Mouse (Mus musculus): Measurements from ENCODE around the gene Hoxd11.

The Hoxd11 gene

DNA sequence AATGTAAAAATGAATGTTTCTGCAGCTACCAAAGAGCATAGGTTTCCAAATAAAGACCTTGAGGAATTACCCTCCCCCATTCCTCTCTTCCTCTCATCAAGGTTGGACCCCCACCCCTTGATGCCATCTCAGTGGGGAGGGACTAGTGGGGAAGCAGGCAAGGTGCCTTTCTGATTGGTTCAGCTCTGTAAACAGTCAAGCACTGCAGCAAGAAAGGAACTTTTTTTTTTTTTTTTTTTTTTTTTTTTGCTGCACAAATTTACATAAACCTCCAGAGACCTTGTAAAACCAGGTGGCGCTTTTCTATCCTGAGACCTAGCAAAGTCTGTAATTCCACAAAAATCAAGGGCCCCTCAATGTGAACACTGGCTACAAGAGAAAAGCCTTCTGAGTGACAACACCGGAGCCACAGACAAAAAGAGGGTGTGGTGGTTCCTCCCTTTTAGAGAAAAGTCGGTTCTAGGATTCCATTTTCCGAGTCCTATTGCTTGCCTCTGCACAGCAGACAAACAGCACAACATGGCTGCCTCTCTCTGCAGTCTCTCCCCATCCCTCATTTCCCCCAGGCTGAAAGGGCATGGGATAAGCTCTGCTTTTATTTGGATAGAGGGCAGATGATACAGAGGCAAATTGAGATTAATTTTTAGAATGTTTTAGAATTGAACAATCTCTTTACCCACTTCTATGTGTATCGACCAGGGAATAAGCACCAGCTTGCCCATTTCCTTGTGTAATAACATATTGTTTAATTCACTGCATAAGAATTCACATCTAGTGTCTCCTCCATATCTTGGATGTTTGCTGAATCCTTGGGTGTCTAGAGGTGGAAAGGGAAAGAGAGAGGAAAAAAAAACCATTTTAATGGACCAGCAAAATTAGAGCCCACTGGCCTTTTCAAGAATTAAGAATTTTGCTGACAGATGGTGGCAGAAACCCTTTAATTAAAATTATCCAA, 30.4 kb downstream of the Hoxd11 start:
- no peak for DNase-seq (ENCODE audit: low spot score)

DNA sequence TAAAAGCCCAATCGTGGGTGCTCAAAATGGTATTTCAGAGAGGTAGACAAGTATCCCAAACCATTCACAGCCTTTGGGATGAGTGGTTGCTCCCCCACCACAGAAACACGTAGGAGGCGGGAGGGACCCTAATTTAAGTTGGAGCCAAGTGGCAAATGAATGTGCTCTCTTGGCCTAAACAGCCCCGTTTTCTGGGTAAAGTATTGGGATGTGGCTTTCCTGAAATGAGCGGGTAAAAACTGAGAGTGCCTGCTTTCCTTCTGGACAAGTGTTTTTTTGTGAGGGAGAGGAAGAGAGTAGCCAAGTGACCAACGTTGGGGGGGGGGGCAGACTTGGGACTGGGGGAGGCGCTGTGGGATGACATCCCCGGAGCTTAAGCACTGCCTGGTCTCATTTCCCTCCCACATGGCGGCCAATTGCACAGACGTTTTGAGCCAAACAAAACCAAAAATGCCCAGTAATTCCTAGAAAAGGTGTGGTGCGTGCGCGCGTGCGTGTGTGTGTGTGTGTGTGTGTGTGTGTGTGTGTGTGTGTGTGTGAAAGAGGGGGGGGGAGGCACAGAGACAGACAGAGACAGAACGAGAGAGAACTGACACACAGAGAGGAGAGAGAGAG, 31.7 kb downstream of the Hoxd11 start:
- no peak for DNase-seq (ENCODE audit: low spot score)

DNA sequence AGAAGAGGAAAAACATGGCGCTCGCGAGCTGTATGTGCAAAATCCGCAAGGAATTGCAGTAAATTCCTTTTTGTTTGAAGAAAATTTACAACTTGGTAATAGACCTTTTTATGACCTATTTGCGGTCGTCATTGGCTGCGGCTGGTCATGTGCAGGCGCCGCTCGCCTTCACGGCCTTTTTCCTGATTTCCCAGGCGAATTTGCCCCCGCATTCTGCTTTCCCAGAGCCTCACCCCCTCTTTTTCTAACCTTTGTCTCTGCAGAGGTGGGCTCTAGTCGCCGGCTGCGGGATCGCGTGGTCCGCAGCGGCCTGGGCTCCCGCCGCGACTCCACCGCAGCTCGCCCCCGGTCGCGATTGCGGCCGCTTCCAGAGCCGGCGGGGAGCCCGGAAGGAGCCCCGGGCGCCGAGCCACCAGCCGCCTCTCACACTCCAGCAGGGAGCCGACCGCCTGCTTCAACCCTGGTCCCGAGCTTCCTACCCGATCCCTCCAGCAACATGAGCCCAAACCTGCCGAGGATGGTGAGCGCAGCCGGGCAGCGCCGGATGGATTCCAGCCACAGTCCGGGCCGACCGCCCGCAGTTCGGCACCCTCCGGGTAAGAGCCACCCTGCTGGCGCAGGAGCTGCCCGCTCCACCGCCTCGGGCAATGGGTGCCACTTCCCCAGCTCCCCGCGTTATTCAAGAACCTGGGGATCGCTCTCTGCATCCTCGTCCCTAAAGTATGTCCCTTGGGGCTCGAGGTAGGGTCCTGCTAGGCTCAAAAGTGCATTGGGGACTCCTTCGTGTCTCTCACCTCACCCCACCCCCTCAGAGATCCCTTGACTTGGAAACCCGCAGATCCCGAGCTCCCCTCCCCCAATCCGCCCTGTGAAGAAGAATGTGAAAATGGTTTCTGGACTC, 32.6 kb downstream of the Hoxd11 start, which contains the start of the genes Hoxd3 and Hoxd4:
TSS of gene Hoxd3 (plus strand) at position 207 of the 901 bp plus-strand sequence.
TSS of gene Hoxd4 (plus strand) at position 209 of the 901 bp plus-strand sequence.
- DNase-seq (ENCODE audit: low spot score), result no peak

DNA sequence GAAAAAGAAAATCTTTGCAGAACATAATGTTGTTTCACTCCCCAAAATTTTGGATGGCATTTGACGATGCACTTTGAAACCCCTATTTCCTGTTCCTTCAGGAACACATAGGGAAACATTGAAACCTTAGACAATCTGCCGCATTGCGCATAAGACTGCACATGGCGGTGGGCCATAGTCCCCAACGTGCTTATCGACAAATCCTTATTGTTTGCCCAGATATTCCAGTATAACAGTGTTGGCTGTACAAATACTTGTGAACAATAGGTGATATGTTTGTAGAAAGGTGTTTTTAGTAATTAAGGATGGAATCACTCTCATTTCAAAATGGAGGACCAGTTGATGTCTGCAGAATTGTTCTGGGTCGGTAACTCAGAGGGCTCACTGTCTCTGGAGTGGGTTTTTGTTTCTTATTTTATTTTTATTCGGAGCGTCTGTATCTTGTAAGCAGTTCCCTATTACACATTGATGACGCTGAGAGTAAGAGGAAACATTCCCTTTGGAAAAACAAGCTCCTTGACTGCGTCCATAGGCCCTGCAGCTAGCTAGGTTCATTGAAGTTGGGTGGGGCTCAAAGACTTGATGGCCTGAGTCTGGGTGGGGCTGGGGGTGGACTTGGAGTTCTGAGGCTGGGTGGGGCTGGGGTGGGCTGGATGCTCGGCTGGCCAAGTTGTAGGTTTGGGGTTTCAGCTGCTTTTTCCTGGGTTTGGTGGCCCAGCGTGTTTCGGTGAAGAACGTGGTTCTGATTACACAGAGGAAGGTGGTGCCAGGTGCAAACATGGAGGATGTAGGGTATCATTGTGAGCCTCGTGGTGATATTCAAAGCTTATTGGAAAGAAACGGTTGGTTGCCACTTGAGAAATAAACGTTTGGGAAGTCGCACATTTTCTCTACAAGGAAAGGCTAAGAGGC, 34.1 kb downstream of the Hoxd11 start:
- no peak for DNase-seq (ENCODE audit: low spot score)

GRCm38 (mm10) chr2:74714156-74714789, 34.9 kb downstream of the Hoxd11 start:
- DNase-seq (ENCODE audit: low spot score), result no peak

DNA sequence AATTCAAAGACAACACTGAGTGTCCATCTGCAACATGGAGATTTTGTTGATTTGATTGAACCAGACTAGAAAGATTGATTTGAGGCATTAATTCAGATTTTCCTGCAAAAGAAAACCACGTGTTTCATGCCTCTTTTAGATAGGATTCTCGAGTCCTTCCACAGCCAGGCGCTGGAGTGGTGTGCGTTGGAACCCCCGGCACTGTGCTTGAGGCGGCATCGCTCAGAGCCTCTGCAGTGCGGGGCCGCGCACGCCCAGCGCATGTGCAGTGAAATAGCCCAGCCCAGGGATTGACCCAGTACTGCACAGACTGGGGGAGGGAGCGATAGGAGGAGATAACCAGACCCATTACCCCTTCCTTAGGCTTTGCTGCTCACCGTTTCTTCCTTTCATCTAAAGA, 35.5 kb downstream of the Hoxd11 start:
- no peak for DNase-seq (ENCODE audit: low spot score)

DNA sequence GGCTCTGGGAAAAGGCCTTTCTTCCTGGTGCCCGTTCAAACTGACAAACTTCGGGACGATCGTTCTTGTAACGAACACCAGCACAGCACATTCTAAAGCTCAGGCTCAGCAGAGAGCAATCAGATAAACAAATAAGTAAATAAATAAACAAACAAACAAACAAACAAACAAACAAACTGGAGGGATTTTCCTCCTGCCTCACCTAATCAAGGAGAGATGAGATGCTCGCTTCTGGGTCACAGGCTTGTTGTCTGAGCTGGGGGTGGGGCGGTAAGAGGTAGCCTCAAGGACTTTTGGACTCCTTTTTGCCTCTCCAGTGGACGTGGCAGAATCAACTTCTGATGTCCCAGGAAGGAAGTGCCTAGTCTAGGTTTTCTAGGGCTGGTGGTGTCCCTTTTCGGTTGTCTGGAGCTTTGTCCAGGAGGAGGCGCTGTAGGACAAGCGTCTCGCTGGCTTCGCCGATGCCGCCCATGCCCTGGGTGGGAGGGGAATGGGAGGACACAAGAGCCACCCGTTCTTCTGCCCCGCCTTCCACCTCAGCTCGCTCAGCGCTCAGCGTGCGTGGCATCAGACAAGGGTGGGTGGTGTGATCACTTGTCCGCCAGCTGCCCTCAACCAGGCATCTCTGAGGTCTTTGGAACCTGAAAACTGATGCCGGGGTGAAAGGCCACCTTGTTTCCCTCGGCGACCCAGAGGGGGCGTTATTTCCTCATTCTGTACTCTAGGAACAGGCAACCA, 36.3 kb downstream of the Hoxd11 start:
- peak; percentile 96 for DNase-seq (ENCODE audit: low spot score)

GRCm38 (mm10) chr2:74720384-74720783, 41.0 kb downstream of the Hoxd11 start:
- DNase-seq (ENCODE audit: low spot score), result no peak

DNA sequence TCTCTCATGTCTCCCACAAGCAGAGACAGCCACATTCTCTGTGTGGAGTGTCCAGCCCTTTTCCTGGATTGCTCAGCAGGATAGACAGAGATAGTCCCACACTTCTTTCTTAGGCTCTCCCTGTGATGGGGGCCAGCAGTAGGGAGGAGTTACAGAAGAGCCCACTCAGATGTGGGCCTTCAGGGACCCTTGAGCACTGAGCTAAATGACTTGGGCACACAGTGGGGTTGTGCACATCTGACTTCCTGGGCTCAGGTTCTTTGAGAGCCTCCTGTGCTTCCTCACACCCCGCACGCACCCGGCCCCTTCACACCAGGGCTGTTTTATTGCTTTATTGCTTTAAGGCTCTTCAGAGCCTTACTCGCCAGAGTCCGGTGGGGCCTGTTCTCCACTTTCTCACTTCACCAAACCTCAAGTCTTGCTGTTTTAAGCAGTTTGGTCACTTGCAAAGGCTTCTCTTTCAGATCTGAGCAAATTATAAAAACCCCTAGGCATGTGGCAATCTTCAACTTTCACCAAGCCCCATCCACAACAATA, 41.7 kb downstream of the Hoxd11 start:
- DNase-seq (ENCODE audit: low spot score), result no peak

DNA sequence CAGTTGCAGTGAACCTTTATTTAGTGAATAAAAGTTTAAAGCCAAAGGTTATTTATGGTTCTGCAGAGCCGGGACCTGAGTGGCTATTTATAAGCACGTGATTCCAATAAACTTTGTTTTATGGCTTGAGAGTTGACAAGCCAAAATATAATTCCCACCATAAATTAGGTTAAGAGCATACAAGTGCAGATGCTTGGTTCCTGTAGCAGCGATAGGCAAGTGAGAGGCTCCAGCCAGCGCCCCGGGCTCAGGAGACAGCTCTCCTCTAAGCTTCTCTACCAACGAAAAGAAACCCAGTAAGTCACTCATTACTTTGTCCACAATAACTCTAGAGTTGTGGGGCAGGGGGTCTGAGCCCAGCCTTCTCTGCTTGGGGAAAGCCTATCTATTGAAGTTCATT, 42.5 kb downstream of the Hoxd11 start:
- peak; percentile 74 for DNase-seq (ENCODE audit: low spot score)

GRCm38 (mm10) chr2:74722949-74723348, 43.6 kb downstream of the Hoxd11 start:
- no peak for DNase-seq (ENCODE audit: low spot score)

DNA sequence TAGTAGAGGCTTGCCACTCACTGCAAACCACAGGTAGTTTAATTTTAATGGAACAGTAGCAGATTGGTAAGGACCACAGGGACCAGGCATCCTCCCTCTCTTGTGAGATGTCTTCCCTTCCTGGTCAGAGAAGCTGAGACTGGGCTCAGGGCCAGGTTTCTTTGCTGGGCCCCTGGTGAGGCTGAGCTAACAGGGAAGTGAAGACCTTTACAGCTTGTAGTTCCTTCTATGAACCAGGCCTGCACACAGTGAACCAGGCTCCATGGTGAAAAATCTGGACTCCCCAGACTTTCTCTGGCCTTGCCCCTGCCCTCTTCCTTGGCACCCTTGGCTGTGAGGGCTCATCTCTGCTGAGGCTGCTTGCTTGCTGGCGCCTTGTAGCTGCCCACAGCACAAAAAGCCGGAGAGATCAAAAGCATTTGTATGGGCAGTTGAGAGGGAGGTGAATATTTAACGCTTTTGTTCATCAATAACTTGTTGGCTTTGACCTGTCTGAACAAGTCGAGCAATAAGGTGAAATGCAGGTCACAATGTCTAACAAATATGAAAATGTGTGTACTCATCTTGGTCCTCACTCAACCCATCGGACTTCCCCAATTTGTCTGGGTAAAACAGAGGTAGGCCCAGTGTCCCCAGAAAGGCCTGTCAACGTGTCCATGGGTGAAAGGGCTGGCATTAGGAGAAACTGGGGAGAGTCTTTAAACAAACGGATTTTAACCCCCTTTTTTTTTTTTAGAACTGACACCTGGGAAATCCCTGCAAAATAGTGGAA, 45.1 kb downstream of the Hoxd11 start:
- DNase-seq (ENCODE audit: low spot score), result no peak

DNA sequence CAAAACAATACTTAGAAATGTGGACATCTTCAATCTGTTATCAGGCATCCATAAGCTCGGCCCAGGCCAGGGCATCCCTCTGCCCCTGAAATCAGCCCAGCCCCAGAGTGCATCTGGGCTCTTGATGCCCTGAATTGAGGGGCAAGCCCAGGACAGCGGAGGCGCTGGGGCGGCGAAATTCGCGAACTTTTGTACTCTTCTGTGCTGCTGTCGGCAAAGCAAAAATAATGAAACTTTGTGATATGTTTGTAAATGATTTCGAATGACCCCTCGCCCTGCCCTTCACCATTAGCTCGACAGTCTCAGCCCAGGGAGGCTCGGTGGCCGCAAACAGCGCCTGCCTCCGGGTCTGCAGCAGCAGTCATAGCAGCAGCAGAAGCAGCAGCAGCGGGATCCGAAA, 45.8 kb downstream of the Hoxd11 start:
- no peak for DNase-seq (ENCODE audit: low spot score)

GRCm38 (mm10) chr2:74726551-74726950, 47.2 kb downstream of the Hoxd11 start, which contains the start of gene Gm28230:
Gm28230 (plus strand) TSS chr2:74726728.
- no peak for DNase-seq (ENCODE audit: low spot score)

DNA sequence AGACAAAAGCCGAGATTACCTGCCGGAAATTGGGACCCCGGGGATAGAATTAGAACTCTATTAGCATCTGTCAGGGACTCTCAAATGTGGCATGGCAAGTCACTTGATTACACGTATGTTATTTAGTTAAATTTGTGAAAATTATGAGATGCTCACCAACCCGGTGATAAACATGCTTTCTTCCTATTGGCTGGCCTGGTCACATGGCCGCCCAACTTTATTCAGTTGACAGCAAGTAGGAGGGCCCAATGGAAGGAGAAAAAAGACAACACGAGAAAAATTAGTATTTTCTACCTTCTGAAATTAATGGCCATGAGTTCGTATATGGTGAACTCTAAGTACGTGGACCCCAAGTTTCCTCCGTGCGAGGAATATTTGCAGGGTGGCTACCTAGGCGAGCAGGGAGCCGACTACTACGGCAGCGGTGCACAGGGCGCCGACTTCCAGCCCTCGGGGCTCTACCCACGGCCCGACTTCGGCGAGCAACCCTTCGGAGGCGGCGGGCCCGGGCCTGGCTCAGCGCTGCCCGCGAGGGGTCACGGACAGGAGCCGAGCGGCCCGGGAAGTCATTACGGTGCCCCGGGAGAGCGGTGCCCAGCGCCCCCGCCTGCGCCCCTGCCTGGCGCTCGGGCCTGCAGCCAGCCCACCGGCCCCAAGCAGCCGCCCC, 47.7 kb downstream of the Hoxd11 start:
- no peak for DNase-seq (ENCODE audit: low spot score)

GRCm38 (mm10) chr2:74727640-74728302, 48.4 kb downstream of the Hoxd11 start:
- no peak for DNase-seq (ENCODE audit: low spot score)

DNA sequence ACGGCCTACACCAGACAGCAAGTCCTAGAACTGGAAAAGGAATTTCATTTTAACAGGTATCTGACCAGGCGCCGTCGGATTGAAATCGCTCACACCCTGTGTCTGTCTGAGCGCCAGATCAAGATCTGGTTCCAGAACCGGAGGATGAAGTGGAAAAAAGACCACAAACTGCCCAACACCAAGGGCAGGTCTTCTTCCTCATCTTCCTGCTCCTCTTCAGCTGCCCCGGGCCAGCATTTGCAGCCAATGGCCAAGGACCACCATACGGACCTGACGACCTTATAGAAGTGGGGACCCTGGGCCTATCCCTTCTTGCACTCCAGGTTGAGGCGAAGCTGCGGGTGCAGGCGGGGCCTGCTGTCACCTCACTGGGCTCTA, 48.9 kb downstream of the Hoxd11 start:
- DNase-seq (ENCODE audit: low spot score), result no peak

GRCm38 (mm10) chr2:74730331-74730730, 51.0 kb downstream of the Hoxd11 start:
- peak; percentile 74 for DNase-seq (ENCODE audit: low spot score)

Measured in embryo, embryonic 10.5 days (tissue).